Mouse (Mus musculus): ENCODE data around the gene Acp2.

Acp2 gene

DNA sequence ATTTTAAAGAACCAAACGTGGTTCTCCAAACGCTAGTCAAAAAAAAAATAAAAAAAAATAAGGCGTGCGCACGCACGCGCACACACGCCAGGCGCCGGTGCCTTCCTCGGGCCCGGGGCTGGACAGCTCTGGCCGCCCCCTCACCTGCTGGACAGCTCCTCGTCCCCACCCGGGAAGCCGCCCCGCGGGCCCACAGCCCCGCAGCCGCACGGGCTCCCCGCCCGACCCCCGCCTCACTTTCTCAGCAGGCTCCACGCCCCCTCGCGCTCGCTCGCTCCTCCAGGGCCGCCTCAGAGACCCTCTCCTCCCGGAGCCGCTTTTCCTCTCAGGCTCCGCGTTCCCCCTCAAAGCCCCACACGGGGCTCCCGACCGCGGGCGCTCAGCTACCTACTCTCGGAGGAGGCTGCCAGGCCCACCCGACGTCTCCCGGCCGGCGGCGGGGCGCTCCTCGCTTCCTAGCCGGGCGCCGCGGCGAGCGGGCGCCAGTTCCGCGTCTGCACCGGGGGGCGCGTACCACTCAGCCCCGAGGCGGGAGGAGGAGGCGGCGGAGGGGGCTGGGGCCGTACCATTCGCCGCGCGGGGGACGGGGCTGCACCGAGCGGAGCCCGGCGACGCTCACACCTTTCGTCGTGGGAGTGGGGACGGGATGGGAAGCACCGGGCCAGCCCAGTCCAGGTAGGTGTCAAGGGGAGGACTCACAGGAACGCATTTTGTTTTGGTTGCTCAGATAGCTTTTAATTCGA lies 20.1 kb upstream of the Acp2 start:
- POLR2A ChIA-PET: interaction anchor here (0.6 to 3.0 kb wide), 26 partner anchors 8 to 528 kb away, joined by 3 to 26 read pairs (median 4); partner anchors contain the start of genes Ddb2 (in 3 of the 4), Arfgap2 (in 2 of the 4), Acp2 (in 1 of the 4) and Atg13 (in 1 of the 4)
- CTCF ChIA-PET: interaction anchor here in 3 of 4 experiments (0.7 to 3.1 kb wide), 8 partner anchors 11 to 118 kb away, joined by 3 to 13 read pairs (median 3); partner anchors contain the start of gene Slc39a13 (in 1 of the 3)

DNA sequence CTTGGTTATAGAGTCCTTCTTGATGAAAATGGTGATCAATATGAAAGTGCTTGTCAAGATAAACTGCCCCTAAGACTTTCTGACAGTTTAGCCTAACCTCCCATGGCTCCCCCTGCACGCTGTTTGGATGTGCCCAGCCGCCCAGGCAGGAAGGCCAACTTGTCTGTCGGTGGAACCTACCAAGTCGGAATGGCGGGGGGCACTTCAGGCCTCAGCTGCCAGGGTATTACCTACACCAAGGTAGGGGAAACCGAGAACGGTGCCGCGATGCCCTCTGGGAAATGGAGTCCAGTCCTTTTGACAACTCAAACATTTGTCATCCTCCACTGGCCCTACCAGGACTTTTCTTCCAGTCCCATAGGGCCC lies 19.6 kb upstream of the Acp2 start:
- ChIA-PET POLR2A (interaction anchor here in 3 of 4 experiments (0.6 to 3.0 kb wide), 19 partner anchors 9 to 527 kb away, joined by 3 to 26 read pairs (median 4); partner anchors contain the start of genes Ddb2 (in 3 of the 3), Acp2 (in 2 of the 3), Nr1h3 (in 2 of the 3) and Atg13 (in 1 of the 3)), CTCF (interaction anchor here in 3 of 4 experiments (0.6 to 3.1 kb wide), 8 partner anchors 10 to 463 kb away, joined by 3 to 13 read pairs (median 5); no protein-coding TSS in a partner anchor)

DNA sequence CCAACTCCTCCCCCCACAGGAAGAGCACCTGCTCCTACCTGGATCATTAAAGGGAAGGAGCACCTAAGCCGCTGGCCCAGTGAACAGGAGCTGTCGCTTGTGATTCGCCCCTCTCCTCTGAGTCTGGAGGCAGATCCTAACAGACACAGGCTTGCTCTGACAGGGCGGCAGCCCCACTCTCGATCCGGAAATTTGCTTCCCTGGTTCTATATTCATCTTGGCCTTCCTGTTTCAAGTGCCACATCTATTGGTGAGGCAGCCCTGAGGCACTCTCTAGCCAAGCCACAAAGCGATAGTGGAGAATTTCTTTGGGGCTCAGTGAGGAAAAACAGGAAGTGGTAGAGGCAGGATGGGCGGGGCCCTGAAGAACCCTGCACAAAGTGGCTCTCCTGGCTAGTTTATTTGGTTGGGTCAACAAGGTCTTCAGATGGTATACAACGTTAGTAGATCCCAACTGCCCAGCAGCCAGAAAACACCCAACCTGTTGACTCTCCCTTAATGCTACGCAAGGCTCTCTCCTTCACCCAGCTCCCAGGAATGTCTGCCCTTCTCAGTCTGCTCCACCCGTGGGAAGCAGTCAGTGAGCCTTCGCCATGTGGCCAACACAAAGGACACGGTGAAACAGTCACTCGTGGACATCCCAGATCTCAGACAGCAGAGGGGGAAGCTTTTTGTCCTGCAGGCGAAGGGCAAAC lies 18.8 kb upstream of the Acp2 start, which contains the start of gene Madd:
TSS of gene Madd (minus strand) at position 127 of the 695 bp plus-strand sequence.
- POLR2A ChIA-PET: interaction anchor here in 3 of 4 experiments (0.6 to 3.0 kb wide), 20 partner anchors 9 to 571 kb away, joined by 3 to 26 read pairs (median 4); partner anchors contain the start of genes Acp2 (in 2 of the 3), Ddb2 (in 2 of the 3), Nr1h3 (in 2 of the 3) and Arfgap2 (in 1 of the 3)

DNA sequence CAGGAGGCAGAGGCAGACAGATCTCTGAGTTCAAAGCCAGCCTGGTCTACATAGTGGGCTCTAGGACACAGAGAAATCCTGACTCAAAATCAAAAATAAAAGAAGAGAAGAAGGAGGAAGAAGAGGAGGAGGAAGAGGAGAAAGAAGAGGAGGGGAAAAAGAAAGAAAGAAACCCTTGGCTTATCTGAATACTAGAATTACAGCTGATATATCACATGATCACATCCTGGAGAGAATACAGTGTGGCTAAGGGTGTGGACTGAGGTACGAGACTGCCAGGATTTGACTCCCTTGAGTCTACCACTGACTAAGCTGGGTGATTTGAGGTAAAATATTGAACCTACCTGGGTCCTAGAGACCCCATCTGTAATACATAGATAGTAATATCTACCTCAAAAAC lies 16.5 kb upstream of the Acp2 start:
- CTCF ChIA-PET: no interaction called here
- POLR2A ChIA-PET: no interaction called here

More for the DNA sequence above, 18.8 kb upstream of the Acp2 start, which contains the start of gene Madd:
- CTCF ChIA-PET: interaction anchor here (0.6 to 3.1 kb wide), 10 partner anchors 10 to 462 kb away, joined by 3 to 13 read pairs (median 4); partner anchors contain the start of gene Ckap5 (in 1 of the 4)

DNA sequence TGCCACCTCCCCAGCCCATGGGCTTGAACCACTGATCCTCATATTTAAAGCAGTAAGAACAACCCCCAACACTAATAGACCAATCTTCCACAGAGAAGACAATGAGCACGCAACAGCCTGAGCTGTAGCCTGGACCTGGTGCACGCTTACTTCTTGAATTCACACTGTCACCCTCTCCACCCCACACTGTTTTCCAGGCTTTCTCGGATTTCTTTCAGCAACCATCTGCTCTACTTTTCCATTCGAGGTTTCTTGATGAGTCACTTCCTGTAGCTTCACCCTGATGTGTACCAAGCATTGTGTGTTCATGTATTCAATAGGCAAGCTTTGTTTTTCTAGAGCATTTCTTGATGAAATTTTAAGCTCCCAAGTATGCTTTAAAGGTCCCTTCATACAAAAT lies 15.3 kb upstream of the Acp2 start:
- ChIA-PET POLR2A (interaction anchor here in 2 of 4 experiments (0.7 to 1.0 kb wide), 2 partner anchors 15 to 176 kb away, joined by 3 read pairs; partner anchors contain the start of genes Acp2 (in 1 of the 2) and Nr1h3 (in 1 of the 2)), CTCF (interaction anchor here in 3 of 4 experiments (0.6 to 1.2 kb wide), 3 partner anchors 72 to 79 kb away, joined by 3 to 4 read pairs (median 4); no protein-coding TSS in a partner anchor)

DNA sequence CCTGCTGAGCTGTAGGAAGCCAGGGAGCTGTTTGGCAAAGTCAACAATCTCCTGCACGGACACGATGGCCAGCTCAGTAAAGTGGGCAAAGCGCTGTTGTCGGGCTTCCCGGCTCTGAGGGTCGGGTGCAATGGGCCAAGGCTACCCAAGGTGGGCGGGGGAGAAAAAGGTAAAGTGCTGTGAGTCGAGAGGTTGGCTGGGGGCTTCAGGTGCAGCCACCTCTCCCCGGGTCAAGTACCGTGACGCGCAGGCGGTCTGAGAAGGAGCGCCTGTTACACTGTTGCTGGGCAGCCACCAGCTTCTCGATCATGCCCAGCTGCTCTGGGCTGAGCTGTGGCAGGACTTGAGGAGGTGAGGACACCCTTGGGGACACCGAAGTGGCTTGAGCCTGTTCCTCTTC lies 12.2 kb upstream of the Acp2 start:
- CTCF ChIA-PET: interaction anchor here in 2 of 4 experiments (0.5 to 6.2 kb wide), 3 partner anchors 75 to 703 kb away, joined by 3 to 56 read pairs (median 7); no protein-coding TSS in a partner anchor
- POLR2A ChIA-PET: interaction anchor here in 3 of 4 experiments (0.5 to 3.1 kb wide), 11 partner anchors 8 to 78 kb away, joined by 3 to 11 read pairs (median 4); partner anchors contain the start of genes Ddb2 (in 2 of the 3), Acp2 (in 1 of the 3), Arfgap2 (in 1 of the 3) and Nr1h3 (in 1 of the 3)

DNA sequence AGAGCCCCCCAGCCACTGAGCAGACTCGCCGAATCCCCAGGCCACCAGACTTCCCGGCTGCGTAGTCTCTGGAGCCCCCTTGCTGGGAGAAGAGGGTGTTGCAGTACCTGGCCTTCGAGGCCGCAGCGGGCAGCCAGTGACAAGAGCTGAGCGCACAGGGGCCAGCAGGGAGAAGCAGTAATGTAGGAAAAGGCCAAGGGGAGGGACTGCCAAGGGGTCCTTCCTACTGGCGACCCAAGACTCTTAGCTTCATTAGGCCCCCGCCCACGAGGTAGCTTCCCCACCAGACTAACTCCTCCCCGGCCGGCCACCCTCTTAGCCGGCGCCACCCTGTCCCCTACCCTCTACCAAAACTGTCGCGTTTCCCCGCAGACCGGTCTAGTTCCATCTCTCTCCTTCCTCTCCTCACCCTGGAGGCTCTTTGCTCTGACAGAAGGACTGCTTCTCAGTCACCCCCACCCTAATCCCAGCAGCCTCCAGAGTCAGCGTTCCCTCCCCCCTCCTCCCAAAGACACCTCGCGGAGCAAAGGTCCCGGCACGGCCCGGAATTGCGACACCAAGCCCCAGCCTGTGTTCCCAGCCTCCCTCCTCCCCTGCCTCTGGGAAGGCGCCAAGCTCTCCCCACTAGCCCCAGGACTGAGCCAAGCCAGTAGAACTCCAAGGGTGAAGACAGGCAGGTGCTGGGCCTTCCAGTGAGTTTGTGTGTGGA lies 7.9 kb upstream of the Acp2 start:
- CTCF ChIA-PET: interaction anchor here (0.5 to 6.2 kb wide), 35 partner anchors 8 to 292 kb away, joined by 3 to 56 read pairs (median 4); partner anchors contain the start of genes Madd (in 2 of the 4), Mybpc3 (in 2 of the 4), Acp2 (in 1 of the 4) and Ddb2 (in 1 of the 4)

DNA sequence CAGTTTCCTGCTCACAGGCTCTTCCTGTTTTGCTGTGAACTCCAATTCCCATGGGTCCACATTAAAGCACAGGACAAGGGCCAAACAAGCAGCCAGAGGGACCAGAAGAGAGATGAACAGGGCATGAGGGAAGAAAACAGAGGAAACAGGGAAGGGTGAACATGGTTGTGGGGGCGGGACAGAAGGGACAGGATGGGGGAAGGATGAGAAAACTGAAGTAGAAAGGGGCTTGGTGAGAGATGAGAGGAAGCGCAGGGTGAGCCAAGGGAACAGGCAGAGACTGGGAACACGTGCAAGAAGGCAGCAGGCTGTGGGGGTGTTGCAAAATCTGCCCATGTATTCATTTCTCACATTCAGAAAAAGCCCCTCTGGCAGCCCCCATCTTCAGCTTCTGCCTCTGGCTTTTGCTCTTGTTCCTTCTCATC lies 6.1 kb upstream of the Acp2 start:
- CTCF ChIA-PET: interaction anchor here in 2 of 4 experiments (0.8 to 3.0 kb wide), 3 partner anchors 81 kb away, joined by 3 to 34 read pairs (median 5); no protein-coding TSS in a partner anchor

More for the DNA sequence above, 7.9 kb upstream of the Acp2 start:
- POLR2A ChIA-PET: interaction anchor here in 3 of 4 experiments (0.5 to 2.4 kb wide), 32 partner anchors 9 to 433 kb away, joined by 3 to 19 read pairs (median 5); partner anchors contain the start of genes Ddb2 (in 2 of the 3), Madd (in 2 of the 3), Acp2 (in 1 of the 3) and Arfgap2 (in 1 of the 3)

DNA sequence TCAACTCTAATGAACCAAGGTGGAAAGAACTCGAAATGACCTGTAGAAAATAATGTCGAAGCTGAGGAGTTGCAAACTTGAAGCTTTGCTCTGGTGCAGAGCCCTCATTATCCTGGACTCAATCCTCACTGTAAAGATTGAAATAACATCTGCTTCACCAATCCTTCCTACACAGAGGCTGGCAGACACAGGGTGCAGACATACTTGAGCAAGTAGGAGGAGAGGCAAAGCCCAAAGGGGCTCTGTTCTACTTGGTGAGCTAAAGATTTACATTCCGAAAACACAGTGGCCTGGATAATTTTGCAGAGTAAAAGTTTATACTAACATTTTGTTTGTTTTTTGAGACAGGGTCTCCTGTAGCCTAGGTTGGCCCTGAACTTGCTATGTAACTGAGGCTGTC lies 3.8 kb upstream of the Acp2 start:
- CTCF ChIA-PET: interaction anchor here in 1 of 4 experiments (0.6 to 1.0 kb wide), 2 partner anchors 35 to 84 kb away, joined by 3 to 4 read pairs; no protein-coding TSS in a partner anchor

More for the DNA sequence above, 6.1 kb upstream of the Acp2 start:
- POLR2A ChIA-PET: interaction anchor here in 2 of 4 experiments (0.6 to 2.4 kb wide), 5 partner anchors 8 to 219 kb away, joined by 3 to 12 read pairs (median 4); no protein-coding TSS in a partner anchor

DNA sequence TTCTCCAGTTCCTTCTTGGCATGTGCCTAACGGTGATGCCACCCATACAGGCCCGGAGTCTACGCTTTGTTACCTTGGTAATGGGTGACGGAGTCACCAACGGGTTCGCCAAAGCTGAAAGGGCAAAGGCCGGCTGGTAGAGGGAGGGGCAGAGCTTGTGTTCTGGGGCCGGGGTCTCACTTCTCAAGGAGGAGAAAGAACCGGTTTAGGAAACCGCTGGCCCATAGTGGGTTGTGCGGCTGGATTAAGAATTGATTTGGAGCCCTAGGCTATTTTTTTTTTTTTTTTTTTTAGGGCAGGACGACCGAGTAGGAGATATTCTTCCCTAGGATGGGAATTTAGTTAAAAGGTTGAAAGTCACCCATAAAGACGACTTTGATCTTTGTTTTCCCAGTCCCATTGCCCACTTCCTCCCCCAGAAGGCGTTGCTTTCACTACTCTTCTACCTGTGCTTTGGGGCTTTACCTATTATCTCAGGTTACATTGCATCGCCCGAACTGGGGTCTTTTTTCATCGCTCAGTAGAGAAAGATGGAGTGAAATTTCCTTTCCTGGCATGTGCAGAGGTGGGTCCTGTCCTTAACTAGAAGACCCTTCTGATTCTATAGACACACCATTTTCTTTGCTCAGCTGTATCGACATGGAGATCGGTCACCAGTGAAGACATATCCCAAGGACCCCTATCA lies 429 bp downstream of the Acp2 start:
- ChIA-PET CTCF (interaction anchor here (0.5 to 1.5 kb wide), 10 partner anchors 9 to 472 kb away, joined by 3 to 7 read pairs (median 4); partner anchors contain the start of gene Ddb2 (in 1 of the 4)), POLR2A (interaction anchor here (0.6 to 3.8 kb wide), 48 partner anchors 8 to 447 kb away, joined by 3 to 35 read pairs (median 4); partner anchors contain the start of genes Ddb2 (in 4 of the 4), Madd (in 2 of the 4), Arfgap2 (in 1 of the 4) and Arhgap1 (in 1 of the 4))

More for the DNA sequence above, 3.8 kb upstream of the Acp2 start:
- POLR2A ChIA-PET: interaction anchor here in 1 of 4 experiments (0.9 to 1.5 kb wide), 2 partner anchors 38 to 86 kb away, joined by 3 to 4 read pairs; partner anchors contain the start of gene Ddb2

DNA sequence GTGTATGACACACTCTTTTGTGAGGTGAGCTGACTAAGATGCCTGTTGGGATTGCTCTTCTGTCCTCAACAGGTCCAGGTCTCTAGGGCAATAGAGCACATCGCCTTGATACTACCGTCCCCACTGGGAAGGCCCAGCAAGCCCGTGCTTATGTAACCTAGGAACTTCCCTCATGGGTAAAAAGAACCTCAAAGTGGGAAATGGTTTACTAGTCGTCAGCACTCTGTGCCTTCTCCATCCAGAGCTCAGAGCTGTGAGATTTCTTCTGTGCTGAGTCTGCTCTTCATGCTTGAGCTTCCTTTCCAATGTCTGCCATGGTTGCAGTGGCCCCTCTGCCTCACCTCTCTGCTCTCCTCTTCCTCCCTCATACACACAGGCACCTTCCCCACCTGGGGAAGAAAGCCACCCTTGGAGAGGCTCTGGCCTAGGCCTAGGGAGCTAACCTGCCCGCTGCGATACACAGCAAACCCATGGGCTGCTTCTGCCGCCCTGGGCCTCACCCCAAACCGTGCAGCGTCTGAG lies 3.6 kb downstream of the Acp2 start:
- POLR2A ChIA-PET: interaction anchor here in 3 of 4 experiments (0.8 to 1.7 kb wide), 9 partner anchors 11 to 252 kb away, joined by 3 to 7 read pairs (median 3); partner anchors contain the start of genes Ddb2 (in 3 of the 3), Arfgap2 (in 1 of the 3) and Slc39a13 (in 1 of the 3)
- CTCF ChIA-PET: no interaction called here

DNA sequence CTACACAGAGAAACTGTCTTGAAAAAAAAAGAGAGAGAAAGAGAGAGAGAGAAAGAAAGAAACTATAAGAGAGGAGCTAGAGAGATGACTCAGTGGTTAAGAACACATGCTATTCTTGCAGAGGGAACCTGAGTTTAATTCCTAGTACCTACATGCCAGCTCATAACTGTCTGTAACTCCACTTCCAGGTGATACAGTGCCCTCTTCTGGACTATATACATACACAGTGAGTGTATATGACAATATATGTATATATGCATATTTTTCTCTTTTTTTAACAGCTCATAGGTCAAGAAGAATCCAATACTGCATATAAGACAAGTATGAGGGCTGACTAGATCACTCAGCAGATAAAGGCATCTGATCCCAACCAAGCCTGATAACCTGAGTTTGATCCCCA lies 10.6 kb downstream of the Acp2 start:
- CTCF ChIA-PET: interaction anchor here in 2 of 4 experiments (0.6 to 1.8 kb wide), 4 partner anchors 18 to 98 kb away, joined by 3 to 10 read pairs (median 6); no protein-coding TSS in a partner anchor
- POLR2A ChIA-PET: interaction anchor here in 2 of 4 experiments (0.5 to 2.3 kb wide), 7 partner anchors 10 to 251 kb away, joined by 3 to 10 read pairs (median 3); partner anchors contain the start of genes Ddb2 (in 1 of the 2) and Madd (in 1 of the 2)

DNA sequence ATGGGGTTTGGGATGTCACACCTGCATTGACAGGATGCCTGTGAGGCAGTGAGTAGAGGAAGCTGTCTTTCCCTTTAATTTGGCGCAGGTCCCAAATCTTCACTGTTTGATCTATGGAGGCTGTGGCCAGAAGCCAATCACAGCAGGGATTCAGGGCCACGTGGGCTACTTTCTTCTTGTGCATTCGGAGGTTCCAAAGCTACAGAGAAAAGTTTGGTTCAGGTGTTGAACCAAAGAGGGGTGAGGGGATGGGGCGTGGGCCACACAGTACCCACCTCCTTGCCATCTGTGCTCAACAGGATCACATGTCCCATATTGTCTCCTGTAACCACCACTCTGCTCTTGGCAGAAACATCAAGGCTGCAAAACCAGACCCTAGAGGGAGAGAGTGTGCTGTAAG lies 14.3 kb downstream of the Acp2 start:
- POLR2A ChIA-PET: interaction anchor here in 2 of 4 experiments (1.2 to 3.7 kb wide), 8 partner anchors 9 to 106 kb away, joined by 3 to 13 read pairs (median 6); partner anchors contain the start of genes Ddb2 (in 2 of the 2), Acp2 (in 1 of the 2) and Nr1h3 (in 1 of the 2)
- CTCF ChIA-PET: interaction anchor here in 3 of 4 experiments (0.6 to 1.0 kb wide), 4 partner anchors 18 to 153 kb away, joined by 3 to 8 read pairs (median 3); no protein-coding TSS in a partner anchor

DNA sequence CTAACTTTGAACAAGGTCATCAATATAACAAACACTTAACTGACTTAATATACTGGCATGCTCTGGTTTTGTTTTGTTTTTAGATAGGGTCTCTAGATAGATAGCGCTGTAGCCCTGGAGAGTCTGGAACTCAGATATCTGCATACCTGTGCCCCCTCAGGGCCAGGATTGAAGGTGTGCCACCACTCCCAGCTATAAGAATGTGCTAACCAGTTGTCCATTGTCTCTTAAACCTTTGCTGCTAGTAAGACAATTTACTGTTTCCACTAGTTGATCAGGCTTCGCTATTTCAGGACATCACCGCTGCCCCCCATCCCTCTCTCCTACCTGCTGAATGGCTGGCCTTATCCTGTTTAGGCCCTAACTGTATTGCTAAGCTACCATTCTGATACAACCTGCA lies 17.8 kb downstream of the Acp2 start:
- ChIA-PET CTCF (no interaction called here), POLR2A (interaction anchor here in 2 of 4 experiments (0.9 to 5.9 kb wide), 4 partner anchors 15 to 44 kb away, joined by 4 to 47 read pairs (median 4); partner anchors contain the start of genes Acp2 (in 2 of the 2), Nr1h3 (in 2 of the 2), Arfgap2 (in 1 of the 2) and Ddb2 (in 1 of the 2))

DNA sequence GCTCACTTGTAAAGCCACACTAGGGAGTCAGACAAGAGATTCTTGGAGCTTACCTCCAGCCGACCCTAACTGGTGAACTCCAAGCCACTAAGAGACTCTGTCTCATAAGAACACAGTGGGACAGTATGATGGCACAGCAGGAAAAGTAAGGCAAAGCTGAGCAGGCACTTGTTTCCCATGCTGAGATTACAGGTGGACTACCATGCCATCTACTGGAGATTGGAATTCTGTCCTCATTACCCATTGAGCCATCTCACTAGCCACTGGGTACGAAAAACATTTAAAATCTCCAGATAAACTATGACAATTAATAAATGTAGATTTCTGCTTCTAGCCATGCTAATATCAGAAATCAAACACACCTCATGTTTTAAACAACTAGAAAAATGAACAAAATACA lies 20.9 kb downstream of the Acp2 start:
- CTCF ChIA-PET: interaction anchor here in 2 of 4 experiments (0.8 to 2.9 kb wide), 3 partner anchors 108 to 257 kb away, joined by 3 to 14 read pairs (median 10); no protein-coding TSS in a partner anchor
- POLR2A ChIA-PET: interaction anchor here in 3 of 4 experiments (0.6 to 5.9 kb wide), 9 partner anchors 12 to 237 kb away, joined by 3 to 47 read pairs (median 6); partner anchors contain the start of genes Ddb2 (in 2 of the 3), Acp2 (in 1 of the 3) and Nr1h3 (in 1 of the 3)
